Mouse (Mus musculus) lung, adult 2 months (tissue): Measurements from ENCODE around the gene Kpna2. TPM values are rescaled to one million over a fixed set of nuclear protein-coding genes. Genes with fewer than 3 reads are reported as not detected.
A peak's percentile ranks its signal among the peaks of the same experiment; 100 is the strongest.

ENCODE experiments used
- DNase-seq: peaks from one replicate; pipeline ENCODE4 v3.0.0; 2022
- H3K4me1 ChIP-seq: fragments of 200-500 bp; 2 replicates; pipeline ENCODE4 v1.6.1; 2011; ENCODE audit warnings: low read length; ENCODE audit not compliant: control insufficient read depth, insufficient read depth
- H3K4me3 ChIP-seq: fragments of 200-500 bp; replicated peaks from 2 replicates; pipeline ENCODE3; 2011; ENCODE audit warnings: low read depth, mild to moderate bottlenecking, control low read depth, low read length; ENCODE audit errors: extremely low read depth
- CTCF ChIP-seq: fragments of 200-500 bp; IDR thresholded peaks from 2 replicates; pipeline ENCODE4 v1.5.1; 2011; ENCODE audit warnings: mild to moderate bottlenecking, low read length, control low read depth; ENCODE audit not compliant: insufficient read depth
- POLR2A ChIP-seq: fragments of 200-500 bp; IDR thresholded peaks from 2 replicates; pipeline ENCODE4 v1.6.1; 2011; ENCODE audit warnings: low read depth, mild to moderate bottlenecking, control low read depth, low read length, borderline replicate concordance; ENCODE audit errors: extremely low read depth
- WGBS: fragments of 180-500 bp; shearing (Covaris S2); methylation state at CpG from one replicate; pipeline ENCODE4 v1.1.7; 2018; 5-methylcytosine and 5-hydroxymethylcytosine counted together
- polyA plus RNA-seq: library from polyadenylated mRNA; depleted of rRNA; stranded (reverse); fragments of >200 nt; gene quantifications from 2 replicates; pipeline ENCODE4 v1.2.3, GENCODE M21; 2012; rRNA removed

The Kpna2 gene
- 3.0 and 13.6 TPM in 2 replicates for polyA plus RNA-seq

- peaks cover 8% of the 10 kb centered on the region; the same call in 1 of the 2 replicates for H3K4me1 ChIP-seq
- peak within 1 kb of the TSS; percentile 80 for H3K4me3 ChIP-seq
- peak; percentile 98 for TF ChIP-seq POLR2A
- no peak for TF ChIP-seq CTCF
- under 1% methylated on average over 62 of the region's 62 CpGs for WGBS
- DNase-seq: peak; percentile 87
Measured at GRCm38 (mm10) chr11:106999151-106999948, at the start of gene Kpna2. TSS of gene Kpna2 (minus strand) at chr11:106999541.

DNA sequence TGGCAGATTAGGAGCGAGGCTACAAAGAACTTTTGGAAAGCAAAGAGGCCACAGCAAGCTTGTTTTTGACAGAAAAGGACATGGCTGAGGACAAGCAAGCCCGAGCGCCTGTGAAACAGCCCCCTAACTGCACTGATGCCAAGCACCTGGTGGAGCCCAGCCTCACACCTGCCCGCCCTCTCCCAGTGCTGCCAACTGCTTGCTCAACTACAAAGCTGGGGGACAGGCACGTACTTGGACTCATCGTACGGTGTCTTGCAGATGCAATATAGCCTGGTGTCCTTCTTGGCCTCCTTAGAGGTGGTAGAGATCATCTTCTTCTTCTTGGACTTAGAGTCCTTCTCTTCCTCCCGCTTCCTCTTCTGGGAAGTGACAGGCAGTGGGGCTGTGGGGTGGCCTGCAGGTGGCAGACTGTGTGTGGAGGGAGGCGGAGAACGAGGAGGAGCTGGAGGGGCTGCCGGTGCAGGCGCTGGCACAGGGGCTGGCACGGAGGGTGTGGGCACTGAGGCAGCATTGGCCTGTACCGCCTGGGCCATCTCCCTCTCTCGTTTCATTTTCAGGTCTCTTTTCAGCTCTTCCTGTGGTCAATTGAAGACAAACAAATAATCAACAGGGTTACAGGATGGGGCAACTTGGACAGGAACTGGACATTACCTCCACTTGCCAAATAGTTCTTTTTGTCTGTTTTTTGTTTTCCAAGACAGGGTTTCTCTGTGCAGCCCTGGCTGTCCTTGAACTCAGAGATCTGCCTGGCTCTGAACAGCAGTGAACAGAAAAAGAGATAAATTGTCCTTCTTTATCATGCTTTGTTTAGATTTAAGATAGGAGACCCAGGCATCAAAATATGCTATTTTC lies 47.7 kb upstream of the Kpna2 start:
- WGBS: 78% methylated on average over 15 of the region's 15 CpGs
- Histone ChIP-seq H3K4me1 (0 out of 2 replicates have a peak, but pooled peaks cover 2% of the 10 kb centered on the region), H3K4me3 (no peak overlapping the region)
- DNase-seq: no peak
- TF ChIP-seq CTCF (no peak), POLR2A (no peak)

DNA sequence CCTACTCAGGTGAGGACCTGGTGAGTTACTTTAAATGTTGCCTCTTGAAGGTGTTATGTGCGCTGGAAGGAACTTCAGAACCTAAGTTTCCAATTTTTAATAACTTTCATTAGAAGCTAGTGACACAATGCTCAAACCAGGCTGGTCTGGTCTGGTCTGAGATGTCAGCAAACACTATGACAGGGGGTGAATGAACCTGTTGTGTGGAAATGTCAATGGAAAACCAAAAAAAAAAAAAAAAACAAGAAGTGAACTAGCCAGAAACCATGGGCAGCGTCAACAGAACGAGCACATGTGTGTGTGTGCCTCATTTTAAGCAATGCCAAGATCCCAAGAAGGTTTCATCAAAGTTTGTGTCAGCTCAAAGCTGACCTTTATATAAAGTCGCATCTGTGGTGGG lies 46.2 kb upstream of the Kpna2 start:
- WGBS: 78% methylated on average over 4 of the region's 4 CpGs
- H3K4me3 ChIP-seq: no peak overlapping the region
- DNase-seq: no peak
- H3K4me1 ChIP-seq: 0 out of 2 replicates have a peak, but pooled peaks cover 2% of the 10 kb centered on the region
- TF ChIP-seq POLR2A: no peak
- TF ChIP-seq CTCF: no peak

- Histone ChIP-seq H3K4me1 (0 out of 2 replicates have a peak, but pooled peaks cover 2% of the 10 kb centered on the region), H3K4me3 (no peak overlapping the region)
- TF ChIP-seq CTCF (peak; percentile 26; the same call in 1 of the 2 replicates), POLR2A (no peak)
- WGBS: 20% methylated on average over 5 of the region's 5 CpGs
- peak; percentile 67 for DNase-seq
Measured at GRCm38 (mm10) chr11:107044321-107044720, 45.0 kb upstream of the Kpna2 start.

- H3K4me1 ChIP-seq: 0 out of 2 replicates have a peak, but pooled peaks cover 2% of the 10 kb centered on the region
- no peak overlapping the region for H3K4me3 ChIP-seq
- 87% methylated on average over 11 of the region's 11 CpGs for WGBS
- no peak for DNase-seq
- TF ChIP-seq CTCF (no peak), POLR2A (no peak)
Measured at GRCm38 (mm10) chr11:107043361-107043760, 44.0 kb upstream of the Kpna2 start.

DNA sequence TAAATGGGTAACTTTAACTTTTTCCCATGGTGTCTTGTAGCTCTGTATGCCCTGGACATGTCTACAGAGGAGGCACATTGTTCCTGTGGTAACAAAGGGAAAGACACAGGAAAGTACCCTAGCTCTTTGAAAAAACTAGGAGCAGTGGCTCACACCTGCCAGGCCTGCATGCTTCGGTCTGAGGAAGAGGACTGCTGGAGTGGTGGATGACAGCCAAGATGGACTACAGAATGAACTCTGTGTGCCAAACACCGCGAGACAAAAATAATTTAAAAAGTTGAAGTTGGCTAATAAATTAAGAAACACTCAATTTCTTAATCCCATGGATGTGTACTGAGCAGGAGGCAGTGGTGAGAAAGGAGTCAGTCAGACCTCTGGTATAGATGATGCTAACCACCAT lies 42.1 kb upstream of the Kpna2 start:
- no peak for DNase-seq
- Histone ChIP-seq H3K4me3 (no peak overlapping the region), H3K4me1 (0 out of 2 replicates have a peak, but pooled peaks cover 2% of the 10 kb centered on the region)
- WGBS: 58% methylated on average over 3 of the region's 3 CpGs
- no peak for TF ChIP-seq CTCF
- no peak for TF ChIP-seq POLR2A

GRCm38 (mm10) chr11:107039417-107039816 lies 40.1 kb upstream of the Kpna2 start:
- Histone ChIP-seq H3K4me1 (0 out of 2 replicates have a peak, but pooled peaks cover 2% of the 10 kb centered on the region), H3K4me3 (no peak overlapping the region)
- no peak for DNase-seq
- 94% methylated on average over 5 of the region's 5 CpGs for WGBS
- TF ChIP-seq POLR2A (no peak), CTCF (no peak)

DNA sequence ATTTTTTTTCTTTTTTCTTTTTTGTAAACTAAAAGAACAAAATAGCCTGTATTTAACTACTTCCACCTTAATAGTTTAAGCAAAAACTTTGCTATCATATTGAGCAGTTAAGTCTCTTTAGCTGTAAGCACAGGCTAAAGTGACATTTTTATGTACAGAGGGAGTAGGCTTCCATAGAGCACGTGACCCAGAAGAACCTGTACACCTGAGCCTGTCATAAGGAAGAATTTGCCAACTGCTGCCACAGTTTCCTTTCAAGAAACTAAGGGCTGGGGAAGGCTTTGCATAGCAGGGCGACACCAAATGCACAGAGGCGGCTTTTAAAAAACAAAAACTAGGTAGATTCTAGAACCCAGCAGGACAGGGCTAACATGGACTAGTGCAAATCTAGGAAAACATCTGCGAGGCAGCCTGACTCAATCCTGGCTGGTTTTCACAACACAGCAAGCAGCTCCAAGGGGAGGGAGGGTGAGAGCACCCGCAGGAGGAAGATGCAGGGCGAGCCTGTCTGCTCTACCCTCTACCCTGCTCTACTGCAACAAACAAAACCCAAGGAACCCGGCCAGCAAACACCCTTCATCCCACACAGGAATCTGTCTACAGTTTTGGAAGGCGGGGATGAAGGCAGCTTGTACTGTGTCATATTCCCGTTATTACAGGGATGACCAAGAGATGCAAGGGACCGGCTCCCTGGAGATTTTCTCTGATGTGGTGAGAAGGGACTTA lies 34.9 kb upstream of the Kpna2 start:
- H3K4me3 ChIP-seq: no peak overlapping the region
- TF ChIP-seq CTCF (no peak), POLR2A (no peak)
- WGBS: 68% methylated on average over 10 of the region's 10 CpGs
- no peak for DNase-seq
- no peaks in the 10 kb centered on the region for H3K4me1 ChIP-seq

- TF ChIP-seq CTCF (no peak), POLR2A (no peak)
- no peak overlapping the region for H3K4me3 ChIP-seq
- DNase-seq: no peak
- WGBS: 49% methylated on average over 7 of the region's 7 CpGs
- peaks cover 7% of the 10 kb centered on the region for H3K4me1 ChIP-seq
Measured at GRCm38 (mm10) chr11:107031635-107032034, 32.3 kb upstream of the Kpna2 start.
